Mouse (Mus musculus) lung, adult 18-20 months (tissue): ENCODE measurements at regions not wholly inside any gene's neighbourhood (a gene's known extent, or its start where the extent isn't known, plus 50 kb on each side); places are given as distances from the start of the nearest gene placed in this dataset.
A peak's percentile ranks its signal among the peaks of the same experiment; 100 is the strongest.

Source experiments
- DNase-seq, 2 experiments: peaks; one replicate each; pipeline ENCODE4 v3.0.0; 2022; ENCODE audit warnings: mixed read lengths in 2 of 2

GRCm38 (mm10) chr10:66807261-66807968 is 288.5 kb upstream of the Jmjd1c start:
- peak; percentile 31 to 54 for DNase-seq

- no peak for DNase-seq
Measured at GRCm38 (mm10) chr10:66812515-66813260, 283.2 kb upstream of the Jmjd1c start.

GRCm38 (mm10) chr10:66813850-66814564 is 281.9 kb upstream of the Jmjd1c start:
- DNase-seq, result peak in 1 of 2 experiments; percentile 6

- peak; percentile 65 to 75 for DNase-seq
Measured at GRCm38 (mm10) chr10:66814565-66815201, 281.2 kb upstream of the Jmjd1c start.

GRCm38 (mm10) chr10:66815951-66816350 is 280.0 kb upstream of the Jmjd1c start:
- no peak for DNase-seq

GRCm38 (mm10) chr10:66816776-66817175 is 279.1 kb upstream of the Jmjd1c start:
- no peak for DNase-seq

GRCm38 (mm10) chr10:66817876-66818275 is 278.0 kb upstream of the Jmjd1c start:
- DNase-seq, result no peak

GRCm38 (mm10) chr10:66819517-66819916 is 276.4 kb upstream of the Jmjd1c start:
- no peak for DNase-seq

GRCm38 (mm10) chr10:66825737-66826136 is 270.2 kb upstream of the Jmjd1c start:
- DNase-seq, result no peak

- no peak for DNase-seq
Measured at GRCm38 (mm10) chr10:66826327-66826726, 269.6 kb upstream of the Jmjd1c start.

- no peak for DNase-seq
Measured at GRCm38 (mm10) chr10:66834974-66835373, 261.0 kb upstream of the Jmjd1c start.

GRCm38 (mm10) chr10:66839058-66839457 is 256.9 kb upstream of the Jmjd1c start:
- no peak for DNase-seq

GRCm38 (mm10) chr10:66843258-66843657 is 252.7 kb upstream of the Jmjd1c start:
- DNase-seq, result no peak

- no peak for DNase-seq
Measured at GRCm38 (mm10) chr10:66848778-66849177, 247.1 kb upstream of the Jmjd1c start.

- no peak for DNase-seq
Measured at GRCm38 (mm10) chr10:66849681-66850080, 246.2 kb upstream of the Jmjd1c start.

- no peak for DNase-seq
Measured at GRCm38 (mm10) chr10:66850972-66851478, 244.9 kb upstream of the Jmjd1c start.

GRCm38 (mm10) chr10:66851841-66852240 is 244.1 kb upstream of the Jmjd1c start:
- no peak for DNase-seq

- no peak for DNase-seq
Measured at GRCm38 (mm10) chr10:66852708-66853107, 243.2 kb upstream of the Jmjd1c start.

GRCm38 (mm10) chr10:66853258-66853657 is 242.7 kb upstream of the Jmjd1c start:
- peak; percentile 80 to 81 for DNase-seq

GRCm38 (mm10) chr10:66854895-66855294 is 241.0 kb upstream of the Jmjd1c start:
- no peak for DNase-seq

- DNase-seq, result no peak
Measured at GRCm38 (mm10) chr10:66857330-66857729, 238.6 kb upstream of the Jmjd1c start.

GRCm38 (mm10) chr10:66861421-66861820 is 234.5 kb upstream of the Jmjd1c start:
- no peak for DNase-seq
